Mouse (Mus musculus) stomach, embryonic 14.5 days (tissue): ENCODE data around the gene Zfp459. TPM values are rescaled to one million over a fixed set of nuclear protein-coding genes. Genes with fewer than 3 reads are reported as not detected.
"Not testable (repeated sequence)": the region's sequence is repeated elsewhere in the genome, so short reads cannot be mapped to it uniquely, and the experiment has no call there.

Source experiments
- ATAC-seq: fragments of 200-750 bp; cut with Nextera tagmentation; 2 replicates; pipeline ENCODE4 v1.8.0; 2017; ENCODE audit warnings: low read depth, moderate TSS enrichment; ENCODE audit not compliant: insufficient number of reproducible peaks, insufficient read depth, low FRiP score
- H3K27ac ChIP-seq: fragments of 300-500 bp; sonication (generic); 2 replicates; pipeline ENCODE4 v1.5.1; 2014; ENCODE audit warnings: mild to moderate bottlenecking, low read length, moderate library complexity, mixed read lengths
- H3K27me3 ChIP-seq: fragments of 300-500 bp; sonication (generic); 2 replicates; pipeline ENCODE4 v1.6.1; 2014; ENCODE audit warnings: low read length, control low read depth, mixed read lengths; ENCODE audit not compliant: control insufficient read depth, insufficient read depth
- H3K36me3 ChIP-seq: fragments of 300-500 bp; sonication (generic); 2 replicates; pipeline ENCODE4 v1.6.1; 2014; ENCODE audit warnings: mild to moderate bottlenecking, control low read depth, low read length, moderate library complexity, mixed read lengths; ENCODE audit not compliant: control insufficient read depth, insufficient read depth
- H3K4me1 ChIP-seq: fragments of 300-500 bp; sonication (generic); 2 replicates; pipeline ENCODE4 v1.6.1; 2014; ENCODE audit warnings: low read length, control low read depth, mixed read lengths; ENCODE audit not compliant: control insufficient read depth, insufficient read depth
- H3K4me2 ChIP-seq: fragments of 300-500 bp; sonication (generic); replicated peaks from 2 replicates; pipeline ENCODE4 v1.6.1; 2014; ENCODE audit warnings: low read depth, low read length, control low read depth
- H3K4me3 ChIP-seq: fragments of 300-500 bp; sonication (generic); 2 replicates; pipeline ENCODE4 v1.5.1; 2014; ENCODE audit warnings: low read depth, low read length, control low read depth
- H3K9ac ChIP-seq: fragments of 300-500 bp; sonication (generic); replicated peaks from 2 replicates; pipeline ENCODE4 v1.6.1; 2014; ENCODE audit warnings: low read depth, mild to moderate bottlenecking, control low read depth, low read length, moderate library complexity, mixed read lengths
- H3K9me3 ChIP-seq: fragments of 300-500 bp; sonication (generic); 2 replicates; pipeline ENCODE4 v1.6.1; 2016; ENCODE audit warnings: low read depth, low read length, control low read depth; ENCODE audit not compliant: control insufficient read depth
- WGBS: fragments of 180-500 bp; shearing (Covaris S2); extraction: QIAGEN DNeasy Blood & Tissue Kit; methylation state at CpG from one replicate; pipeline ENCODE4 v1.1.7; 2014; 5-methylcytosine and 5-hydroxymethylcytosine counted together
- polyA plus RNA-seq: library from polyadenylated mRNA; unstranded; fragments of >200 nt; fragmentation: Nextera tagmentation; extraction: Ambion mirVana; gene quantifications from 2 replicates; pipeline ENCODE4 v1.2.1, GENCODE M21; 2014

Zfp459 gene
- polyA plus RNA-seq, 1 experiment from 2014 or later: 0.62 TPM

DNA sequence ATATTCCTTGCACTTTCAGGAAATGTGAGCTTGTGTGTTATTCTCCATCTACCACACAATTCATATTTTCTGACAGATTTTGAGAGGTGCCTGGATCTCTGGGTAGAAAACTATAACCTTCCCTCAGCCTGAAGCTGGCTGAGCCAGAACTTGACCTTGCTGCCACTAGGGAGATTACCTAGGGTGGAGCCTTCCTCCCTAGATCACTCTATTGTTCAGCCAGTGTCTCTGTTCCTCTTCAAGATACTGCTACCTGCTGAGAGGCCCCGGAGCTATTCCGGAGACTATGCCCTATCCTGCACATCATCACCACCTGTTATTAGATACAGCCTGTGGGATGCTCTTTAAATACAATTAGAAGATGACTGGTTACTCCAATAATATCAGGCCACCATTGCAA, 1.3 kb upstream of the Zfp459 start:
- 80% methylated on average over 2 of the region's 2 CpGs for WGBS
- not testable (repeated sequence) for H3K27me3 ChIP-seq, ATAC-seq, H3K36me3 ChIP-seq, H3K9ac ChIP-seq, H3K4me1 ChIP-seq, H3K4me3 ChIP-seq, H3K4me2 ChIP-seq, H3K9me3 ChIP-seq, H3K27ac ChIP-seq

DNA sequence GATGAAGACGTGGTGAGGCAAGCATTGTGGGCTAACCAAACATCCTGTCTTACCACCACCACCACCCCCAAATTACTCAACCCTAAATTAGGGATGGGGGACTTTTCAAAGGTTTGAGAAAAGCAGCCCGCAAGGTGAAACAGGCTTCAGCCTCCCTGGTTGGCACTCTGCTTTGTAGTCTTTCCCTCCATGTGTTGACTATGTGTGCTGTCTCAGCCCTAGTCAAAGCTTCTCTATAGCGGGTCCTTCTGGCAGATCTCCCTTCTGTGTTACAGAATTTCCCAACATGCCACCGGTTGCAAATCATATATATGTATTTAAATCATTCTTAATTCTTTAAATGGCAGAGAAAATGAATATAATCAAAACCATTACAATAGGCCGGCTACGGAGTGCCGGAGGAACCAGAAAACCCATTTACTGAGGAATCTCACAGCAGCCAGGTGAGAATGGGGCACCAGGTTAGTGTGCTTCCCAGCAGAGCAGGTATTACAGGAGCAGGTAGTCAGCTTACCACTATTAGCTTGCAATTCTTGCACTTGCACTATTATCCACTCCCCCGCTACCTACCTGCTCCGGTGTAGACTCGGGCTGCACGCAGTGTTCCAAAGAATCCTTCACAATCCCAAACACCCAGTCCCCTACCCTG, 536 bp downstream of the Zfp459 start:
- H3K36me3 ChIP-seq: no peaks in the 10 kb centered on the region
- H3K27ac ChIP-seq: no peak overlapping the region
- no peaks in the 10 kb centered on the region for H3K27me3 ChIP-seq
- H3K9me3 ChIP-seq: no peaks in the 10 kb centered on the region
- H3K4me2 ChIP-seq: peak overlapping the region; percentile 79
- H3K9ac ChIP-seq: peak overlapping the region; percentile 55
- 28% methylated on average over 11 of the region's 11 CpGs for WGBS
- no peak for ATAC-seq
- H3K4me3 ChIP-seq: peak overlapping the region; percentile 49
- no peaks in the 10 kb centered on the region for H3K4me1 ChIP-seq

DNA sequence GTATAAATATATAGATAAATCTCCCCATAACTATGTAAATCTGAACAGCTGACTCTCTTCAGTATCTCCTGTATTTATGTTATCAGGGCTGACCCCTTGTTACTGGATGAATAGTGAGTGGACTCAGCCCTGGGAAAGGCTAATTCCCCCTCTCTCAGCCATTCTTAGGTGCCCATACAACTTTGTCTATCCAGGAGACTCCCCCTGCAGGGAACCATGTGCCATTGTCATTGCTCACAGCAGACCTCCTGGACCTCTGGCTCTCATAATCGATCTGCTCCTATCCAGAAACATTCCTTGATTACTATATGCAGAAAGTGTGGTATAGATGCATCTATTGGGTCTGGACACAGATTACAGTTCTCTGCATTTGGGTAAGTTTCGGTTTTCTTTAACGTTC, 4.4 kb downstream of the Zfp459 start:
- WGBS: 87% methylated on average over 3 of the region's 3 CpGs

DNA sequence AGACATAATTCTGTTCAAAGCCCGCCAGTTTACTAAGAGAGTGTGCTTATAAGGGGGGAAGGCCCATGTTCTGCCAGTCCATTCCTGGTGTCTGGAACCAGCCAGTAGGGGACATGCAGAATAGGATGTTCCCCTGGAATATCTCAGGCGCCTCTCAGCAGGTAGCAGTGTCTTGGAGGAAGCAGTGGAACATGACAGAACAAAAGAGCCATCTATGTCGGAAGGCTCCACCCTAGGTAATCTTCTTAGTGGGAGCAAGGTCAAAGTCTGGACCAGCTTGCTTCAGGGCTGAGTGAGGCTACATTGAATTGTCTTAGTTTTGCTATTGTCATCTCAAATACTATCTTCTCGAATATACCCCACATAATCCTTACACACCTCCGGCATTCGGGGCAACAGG, 5.5 kb downstream of the Zfp459 start:
- no peaks in the 10 kb centered on the region for H3K27me3 ChIP-seq
- no peaks in the 10 kb centered on the region for H3K9me3 ChIP-seq
- no peak overlapping the region for H3K4me3 ChIP-seq
- no peak overlapping the region for H3K27ac ChIP-seq
- no peaks in the 10 kb centered on the region for H3K36me3 ChIP-seq
- H3K4me1 ChIP-seq: no peaks in the 10 kb centered on the region
- ATAC-seq: no peak
- H3K4me2 ChIP-seq: no peak overlapping the region
- H3K9ac ChIP-seq: no peak overlapping the region
- 90% methylated on average over 6 of the region's 6 CpGs for WGBS

More for the DNA sequence above, 4.4 kb downstream of the Zfp459 start:
- no peaks in the 10 kb centered on the region for H3K9me3 ChIP-seq
- H3K4me1 ChIP-seq: no peaks in the 10 kb centered on the region
- H3K36me3 ChIP-seq: no peaks in the 10 kb centered on the region
- no peak overlapping the region for H3K4me2 ChIP-seq
- H3K27ac ChIP-seq: no peak overlapping the region
- H3K27me3 ChIP-seq: no peaks in the 10 kb centered on the region
- H3K9ac ChIP-seq: no peak overlapping the region
- H3K4me3 ChIP-seq: no peak overlapping the region
- no peak for ATAC-seq

DNA sequence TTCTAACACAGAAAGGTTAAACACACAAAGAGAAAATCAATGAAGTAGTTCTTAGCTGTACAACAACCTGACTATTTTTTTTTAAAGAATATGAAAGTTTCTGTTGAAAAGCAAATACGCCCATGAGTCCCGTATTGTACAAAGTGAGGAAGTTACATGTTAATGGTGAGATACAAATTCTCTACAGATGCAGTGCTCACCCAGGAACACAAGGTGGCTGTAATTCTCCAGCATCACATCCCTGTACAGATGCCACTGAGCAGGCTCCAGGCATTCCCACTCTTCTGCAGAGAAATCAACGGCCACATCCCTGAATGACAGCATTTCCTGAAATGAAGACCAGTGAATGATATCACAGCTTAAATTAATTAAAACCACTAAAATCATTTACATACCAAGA, 7.6 kb downstream of the Zfp459 start:
- not testable (repeated sequence) for H3K36me3 ChIP-seq, H3K27ac ChIP-seq, H3K9me3 ChIP-seq, ATAC-seq, H3K9ac ChIP-seq, H3K4me1 ChIP-seq, H3K27me3 ChIP-seq, H3K4me2 ChIP-seq, H3K4me3 ChIP-seq
- WGBS: 73% methylated on average over 3 of the region's 3 CpGs

DNA sequence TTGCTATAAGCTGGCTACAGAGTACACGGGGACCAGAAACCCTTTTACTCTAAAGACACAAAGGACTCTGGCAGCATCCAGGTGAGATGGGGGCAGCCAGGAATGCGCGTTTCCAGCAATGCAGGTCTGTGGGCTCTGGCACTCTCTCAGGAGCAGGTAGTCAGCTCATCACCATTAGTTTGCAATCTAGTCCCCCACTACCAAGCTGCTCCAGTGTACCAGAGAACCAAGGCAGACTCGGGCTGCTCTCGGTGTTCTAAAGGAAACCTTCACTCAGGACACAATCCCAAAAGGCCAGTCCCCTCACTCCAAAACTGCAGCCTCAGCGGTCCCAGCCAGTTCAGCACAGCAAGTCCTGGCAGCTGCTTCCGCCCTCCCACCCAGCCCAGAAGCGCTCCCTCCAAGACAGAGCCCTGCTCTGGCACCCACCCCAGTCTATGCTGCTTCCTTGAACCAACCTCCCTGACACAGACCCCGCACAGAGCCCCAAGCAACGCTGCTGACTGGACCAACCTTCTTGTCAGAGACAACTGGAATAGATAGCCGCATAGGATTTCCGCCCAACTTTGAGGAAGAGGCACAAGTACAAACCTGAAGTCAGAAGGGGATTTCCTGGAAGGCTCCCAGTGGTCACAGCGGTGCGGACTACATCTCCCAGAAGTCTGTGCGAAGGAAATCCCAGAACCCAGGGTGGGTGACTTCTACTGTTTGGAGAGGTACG, 21.9 kb downstream of the Zfp459 start, which contains the start of gene Zfp429:
Gene Zfp429, minus strand, starts transcription at position 637 of the 721 bp plus-strand sequence.
- H3K9me3 ChIP-seq, H3K4me1 ChIP-seq, H3K9ac ChIP-seq, H3K36me3 ChIP-seq, H3K27me3 ChIP-seq, H3K27ac ChIP-seq: not testable (repeated sequence)
- WGBS: 4% methylated on average over 15 of the region's 16 CpGs
- ATAC-seq: peak; percentile 96
- peak within 1 kb of the TSS; percentile 36 for H3K4me2 ChIP-seq
- H3K4me3 ChIP-seq: peak within 1 kb of the TSS; percentile 59

DNA sequence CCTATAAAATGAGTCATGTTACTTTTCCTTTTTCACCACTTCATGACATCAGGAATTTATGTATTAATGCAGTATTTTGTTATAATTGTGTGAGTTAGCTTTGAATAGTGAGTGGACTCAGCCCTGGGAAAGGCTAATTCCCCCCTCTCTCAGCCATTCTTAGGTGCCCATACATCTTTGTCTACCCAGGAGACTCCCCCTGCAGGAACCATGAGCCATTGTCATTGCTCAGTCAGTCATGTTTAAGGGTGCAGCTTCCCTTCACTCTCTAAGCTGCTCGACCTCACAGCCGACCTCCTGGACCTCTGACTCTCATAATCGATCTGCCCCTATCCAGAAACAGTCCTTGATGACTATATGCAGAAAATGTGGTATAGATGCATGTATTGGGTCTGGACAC, 45.0 kb downstream of the Zfp459 start:
- not testable (repeated sequence) for H3K9ac ChIP-seq, H3K9me3 ChIP-seq, H3K4me3 ChIP-seq, H3K27ac ChIP-seq, H3K4me1 ChIP-seq, H3K27me3 ChIP-seq, H3K4me2 ChIP-seq, ATAC-seq, H3K36me3 ChIP-seq
- WGBS: 83% methylated on average over 3 of the region's 3 CpGs

DNA sequence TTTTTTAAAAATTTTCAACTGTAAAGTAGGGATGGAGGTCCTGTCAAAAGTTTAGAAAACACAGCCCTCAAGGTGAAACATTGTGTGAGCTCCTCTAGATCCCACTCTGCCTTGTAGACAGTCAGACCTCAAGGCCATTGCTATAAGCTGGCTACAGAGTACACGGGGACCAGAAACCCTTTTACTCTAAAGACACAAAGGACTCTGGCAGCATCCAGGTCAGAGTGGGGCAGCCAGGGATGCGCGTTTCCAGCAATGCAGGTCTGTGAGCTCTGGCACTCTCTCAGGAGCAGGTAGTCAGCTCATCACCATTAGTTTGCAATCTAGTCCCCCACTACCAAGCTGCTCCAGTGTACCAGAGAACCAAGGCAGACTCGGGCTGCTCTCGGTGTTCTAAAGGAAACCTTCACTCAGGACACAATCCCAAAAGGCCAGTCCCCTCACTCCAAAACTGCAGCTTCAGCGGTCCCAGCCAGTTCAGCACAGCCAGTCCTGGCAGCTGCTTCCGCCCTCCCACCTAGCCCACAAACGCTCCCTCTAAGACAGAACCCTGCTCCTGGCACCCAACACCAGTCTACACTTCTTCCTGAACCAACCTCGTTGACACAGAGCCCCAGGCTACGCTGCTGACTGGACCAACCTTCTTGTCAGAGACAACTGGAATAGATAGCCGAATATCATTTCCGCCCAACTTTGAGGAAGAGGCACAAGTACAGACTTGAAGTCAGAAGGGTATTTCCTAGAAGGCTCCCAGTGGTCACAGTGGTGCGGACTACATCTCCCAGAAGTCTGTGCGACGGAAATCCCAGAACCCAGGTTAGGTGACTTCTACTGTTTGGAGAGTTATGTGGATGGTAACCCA, 45.9 kb downstream of the Zfp459 start, which contains the start of the genes Gm28041 and Zfp456:
Gene Gm28041, minus strand, starts transcription at position 684 of the 862 bp plus-strand sequence.
Gene Zfp456, minus strand, starts transcription at position 761 of the 862 bp plus-strand sequence.
- H3K4me3 ChIP-seq: peak within 1 kb of the TSS; percentile 34
- H3K36me3 ChIP-seq, H3K9ac ChIP-seq, H3K27me3 ChIP-seq, H3K9me3 ChIP-seq, H3K27ac ChIP-seq, H3K4me1 ChIP-seq: not testable (repeated sequence)
- peak within 1 kb of the TSS; percentile 36 for H3K4me2 ChIP-seq
- peak; percentile 96 for ATAC-seq
- 13% methylated on average over 13 of the region's 15 CpGs for WGBS
